Mouse (Mus musculus): ENCODE measurements around the gene Nipbl. TPM values are rescaled to one million over a fixed set of nuclear protein-coding genes. Genes with fewer than 3 reads are reported as not detected.

Gene Nipbl
- polyA plus RNA-seq (2015; fragmentation: Nextera tagmentation; extraction: Ambion mirVana): 8.7 and 10.1 TPM in 2 replicates

GRCm38 (mm10) chr15:8443926-8444889 is at the start of gene Nipbl:
Gene Nipbl (minus strand): TSS chr15:8444463.

Other genes with a start within 250 kb of the Nipbl start
- gene Gm2310, start 75.5 kb upstream of the Nipbl start, polyA plus RNA-seq (2015; fragmentation: Nextera tagmentation; extraction: Ambion mirVana): not detected in 2 replicates

Measured in skeletal muscle tissue, postnatal 0 days (tissue).